Mouse (Mus musculus): Measurements from ENCODE around the gene Peg10. TPM values are rescaled to one million over a fixed set of nuclear protein-coding genes. Genes with fewer than 3 reads are reported as not detected.

The Peg10 gene
- total RNA-seq (2021) = 10 to 100 TPM; 10.7 to 11.6 TPM

GRCm38 (mm10) chr6:4746696-4747439 is at the start of gene Peg10, which contains the start of gene Sgce:
Gene Peg10, plus strand, starts transcription at chr6:4747306.
Gene Sgce, minus strand, starts transcription at chr6:4747207.
- peak; percentile 56 to 87 for DNase-seq (ENCODE audit: extremely low spot score in 1 of 2, low spot score in 2 of 2)
- intact Hi-C loops (cut with DNase I) = loop anchor here (5.0 to 10.0 kb wide), 4 partner anchors 158 to 1232 kb away; partner anchors contain the start of gene Ppp1r9a

- intact Hi-C loops (cut with DNase I) = no loop called here
Observed at GRCm38 (mm10) chr6:4701641-4702040, 45.5 kb upstream of the Peg10 start.

GRCm38 (mm10) chr6:4703908-4704307 is 43.2 kb upstream of the Peg10 start:
- DNase-seq (ENCODE audit: extremely low spot score in 1 of 2, low spot score in 2 of 2) = no peak
- intact Hi-C loops (cut with DNase I) = no loop called here

More at GRCm38 (mm10) chr6:4701641-4702040, 45.5 kb upstream of the Peg10 start:
- no peak for DNase-seq (ENCODE audit: extremely low spot score in 1 of 2, low spot score in 2 of 2)

- no peak for DNase-seq (ENCODE audit: extremely low spot score in 1 of 2, low spot score in 2 of 2)
- intact Hi-C loops (cut with DNase I) = no loop called here
Observed at GRCm38 (mm10) chr6:4706415-4706814, 40.7 kb upstream of the Peg10 start.

- DNase-seq (ENCODE audit: extremely low spot score in 1 of 2, low spot score in 2 of 2) = no peak
- intact Hi-C loops (cut with DNase I) = no loop called here
Observed at GRCm38 (mm10) chr6:4708971-4709370, 38.1 kb upstream of the Peg10 start.

- no peak for DNase-seq (ENCODE audit: extremely low spot score in 1 of 2, low spot score in 2 of 2)
- intact Hi-C loops (cut with DNase I) = no loop called here
Observed at GRCm38 (mm10) chr6:4716171-4716570, 30.9 kb upstream of the Peg10 start.

- intact Hi-C loops (cut with DNase I) = no loop called here
- DNase-seq (ENCODE audit: extremely low spot score in 1 of 2, low spot score in 2 of 2) = no peak
Observed at GRCm38 (mm10) chr6:4717344-4717743, 29.8 kb upstream of the Peg10 start.

- DNase-seq (ENCODE audit: extremely low spot score in 1 of 2, low spot score in 2 of 2) = no peak
- intact Hi-C loops (cut with DNase I) = no loop called here
Observed at GRCm38 (mm10) chr6:4722142-4722541, 25.0 kb upstream of the Peg10 start.

GRCm38 (mm10) chr6:4722739-4723138 is 24.4 kb upstream of the Peg10 start:
- intact Hi-C loops (cut with DNase I) = no loop called here
- DNase-seq (ENCODE audit: extremely low spot score in 1 of 2, low spot score in 2 of 2) = no peak

GRCm38 (mm10) chr6:4723998-4724757 is 22.9 kb upstream of the Peg10 start:
- DNase-seq (ENCODE audit: extremely low spot score in 1 of 2, low spot score in 2 of 2) = no peak
- intact Hi-C loops (cut with DNase I) = no loop called here

GRCm38 (mm10) chr6:4728305-4728704 is 18.8 kb upstream of the Peg10 start:
- no peak for DNase-seq (ENCODE audit: extremely low spot score in 1 of 2, low spot score in 2 of 2)
- intact Hi-C loops (cut with DNase I) = no loop called here

GRCm38 (mm10) chr6:4731675-4732074 is 15.4 kb upstream of the Peg10 start:
- DNase-seq (ENCODE audit: extremely low spot score in 1 of 2, low spot score in 2 of 2) = no peak
- intact Hi-C loops (cut with DNase I) = no loop called here

- intact Hi-C loops (cut with DNase I) = no loop called here
- no peak for DNase-seq (ENCODE audit: extremely low spot score in 1 of 2, low spot score in 2 of 2)
Observed at GRCm38 (mm10) chr6:4733208-4733607, 13.9 kb upstream of the Peg10 start.

GRCm38 (mm10) chr6:4736372-4736771 is 10.7 kb upstream of the Peg10 start:
- intact Hi-C loops (cut with DNase I) = no loop called here
- no peak for DNase-seq (ENCODE audit: extremely low spot score in 1 of 2, low spot score in 2 of 2)

- intact Hi-C loops (cut with DNase I) = no loop called here
- no peak for DNase-seq (ENCODE audit: extremely low spot score in 1 of 2, low spot score in 2 of 2)
Observed at GRCm38 (mm10) chr6:4738034-4738629, 9.0 kb upstream of the Peg10 start.

GRCm38 (mm10) chr6:4738717-4739116 is 8.4 kb upstream of the Peg10 start:
- intact Hi-C loops (cut with DNase I) = no loop called here
- no peak for DNase-seq (ENCODE audit: extremely low spot score in 1 of 2, low spot score in 2 of 2)

GRCm38 (mm10) chr6:4739522-4740355 is 7.4 kb upstream of the Peg10 start:
- intact Hi-C loops (cut with DNase I) = loop anchor here (10.0 kb wide), 2 partner anchors 165 to 1225 kb away; partner anchors contain the start of gene Ppp1r9a
- DNase-seq (ENCODE audit: extremely low spot score in 1 of 2, low spot score in 2 of 2) = no peak

- intact Hi-C loops (cut with DNase I) = loop anchor here (10.0 kb wide), 2 partner anchors 164 to 1226 kb away; partner anchors contain the start of gene Ppp1r9a
- DNase-seq (ENCODE audit: extremely low spot score in 1 of 2, low spot score in 2 of 2) = peak in 1 of 2 experiments; percentile 59
Observed at GRCm38 (mm10) chr6:4740511-4740910, 6.6 kb upstream of the Peg10 start.

Data from left cerebral cortex, postnatal 10 days (tissue).